Mouse (Mus musculus) hindlimb bud, embryonic 11.5 days (tissue): ENCODE data around the gene Gm11555.
"Not testable (repeated sequence)": the region's sequence is repeated elsewhere in the genome, so short reads cannot be mapped to it uniquely, and the experiment has no call there.

Experiments
- DNase-seq: peaks from one replicate; pipeline ENCODE4 v3.0.0-alpha.2; 2012; ENCODE audit warnings: low read depth, low spot score; ENCODE audit errors: extremely low spot score

Gm11555 gene

GRCm38 (mm10) chr11:99603208-99603607, 46.8 kb downstream of the Gm11555 start, which contains the start of gene Gm11938:
Gene Gm11938, minus strand, starts transcription at chr11:99603308.
- not testable (repeated sequence) for DNase-seq
